Comparison of ENCODE assay signal across 9 mouse cellular contexts in the genomic region with DNA sequence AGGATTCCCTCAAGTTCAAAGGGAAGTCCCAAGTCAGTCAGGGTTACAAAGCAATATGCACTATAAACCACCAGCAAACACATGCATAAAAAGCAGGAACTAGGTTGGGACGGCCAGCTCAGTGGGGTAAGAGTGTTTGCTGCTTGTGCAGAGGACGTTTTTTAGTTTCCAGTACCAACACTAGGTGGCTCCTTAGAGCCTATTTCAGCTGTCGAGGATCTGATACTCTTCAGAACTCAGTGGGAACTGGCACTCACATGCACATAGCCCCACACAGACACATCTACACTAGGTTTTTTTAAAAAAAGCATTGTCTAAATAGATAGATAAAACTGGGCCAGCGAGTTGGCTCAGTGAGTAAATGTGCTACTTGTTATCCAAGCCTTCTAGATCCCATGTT. TPM values are rescaled to one million over a fixed set of nuclear protein-coding genes. Genes with fewer than 3 reads are reported as not detected.
DNase-seq lines count a peak whose midpoint lies in the region; ATAC-seq and TF ChIP-seq lines count a peak whose summit lies in the region.
"Had no signal": no experiment of that assay in that cellular context is flagged by ENCODE, and none has a peak within 500 bp of the region (broad histone marks: within the 10 kb centered on the region; RNA-seq: fewer than 3 reads in every experiment).

No protein-coding gene starts in this region.

- peak; percentile 25 to 62 (median 46); a peak in 5 of 6 replicates for TF ChIP-seq CTCF in MEL (IDR thresholded peaks at IDR 0.05 in 2 of 3, conservative IDR thresholded peaks at IDR 0.05 in 1 of 3; ENCODE audit: control insufficient read depth in 1 of 3, insufficient read depth in 1 of 3, low read depth in 2 of 3, low read length in 3 of 3, poor library complexity in 1 of 3, severe bottlenecking in 1 of 3)

- no peak overlapping the region for H3K27ac ChIP-seq in MEL (ENCODE audit: control insufficient read depth, low read depth, low read length)
- no peak overlapping the region for H3K27ac ChIP-seq in hindbrain, embryonic 14.5 days
- H3K27ac ChIP-seq: limb, embryonic 15.5 days had no signal

- peak; percentile 30 for TF ChIP-seq RAD21 in MEL (IDR thresholded peaks at IDR 0.05; ENCODE audit: low read depth, low read length)

- DNase-seq in adrenal gland, postnatal 10 days, result peak; percentile 34
- no peak for DNase-seq in adrenal gland, postnatal 25 days
- DNase-seq in layer of hippocampus, adult 9-10 months (ENCODE audit: low spot score), result peak; percentile 37
- DNase-seq in layer of hippocampus, adult 8-10 months (ENCODE audit: low spot score in 2 of 2), result no peak
- DNase-seq in MEL (ENCODE audit: low read depth, low spot score), result peak; percentile 83
- peak; percentile 58 for DNase-seq in hindbrain, embryonic 14.5 days (ENCODE audit: low spot score)
- DNase-seq in lung, postnatal 10 days, result peak; percentile 67
- DNase-seq in Muller cell, postnatal 12 days (ENCODE audit: inconsistent ontology term), result no peak

- no peak overlapping the region for H3K4me3 ChIP-seq in MEL (ENCODE audit: control insufficient read depth in 1 of 2, insufficient read depth in 1 of 2, low read depth in 2 of 2, low read length in 2 of 2)
- H3K4me3 ChIP-seq in hindbrain, embryonic 14.5 days (replicated peaks; ENCODE audit: low read length), result no peak overlapping the region
- H3K4me3 ChIP-seq: limb, embryonic 15.5 days had no signal

- peaks cover 43 to 56% of the 10 kb centered on the region in 2 experiments for H3K36me3 ChIP-seq in MEL (ENCODE audit: control insufficient read depth in 1 of 2, insufficient read depth in 2 of 2, low read length in 2 of 2)
- H3K36me3 ChIP-seq in hindbrain, embryonic 14.5 days (replicated peaks; ENCODE audit: control insufficient read depth, insufficient read depth), result peaks cover 52% of the 10 kb centered on the region

- 52% methylated on average over 4 of the region's 4 CpGs for WGBS in hindbrain, embryonic 14.5 days

- peaks cover 8% of the 10 kb centered on the region for H3K79me2 ChIP-seq in MEL (ENCODE audit: control insufficient read depth, insufficient read depth, low read length, poor library complexity)

- TF ChIP-seq EP300 in MEL (IDR thresholded peaks at IDR 0.05; ENCODE audit: low read depth in 1 of 2, low read length in 2 of 2), result no peak

- H3K4me1 ChIP-seq in MEL (ENCODE audit: control insufficient read depth in 1 of 2, insufficient read depth in 2 of 2, low read length in 2 of 2), result peaks cover 30 to 36% of the 10 kb centered on the region in 2 experiments
- H3K4me1 ChIP-seq in hindbrain, embryonic 14.5 days (replicated peaks; ENCODE audit: control insufficient read depth, insufficient read depth, low read length), result no peaks in the 10 kb centered on the region
- H3K4me1 ChIP-seq: limb, embryonic 15.5 days had no signal

- TF ChIP-seq POLR2A in MEL (IDR thresholded peaks at IDR 0.05; ENCODE audit: control insufficient read depth in 1 of 2, insufficient read depth in 1 of 2, low read depth in 1 of 2, low read length in 2 of 2, poor library complexity in 1 of 2), result no peak

- H3K27me3 ChIP-seq in MEL (ENCODE audit: control insufficient read depth in 1 of 2, insufficient read depth in 2 of 2, low read length in 2 of 2), result no peaks in the 10 kb centered on the region
- H3K27me3 ChIP-seq in hindbrain, embryonic 14.5 days (ENCODE audit: control insufficient read depth, insufficient read depth, low read length), result no peaks in the 10 kb centered on the region
- H3K27me3 ChIP-seq: limb, embryonic 15.5 days had no signal

- H3K4me2 ChIP-seq in hindbrain, embryonic 14.5 days (replicated peaks), result no peak overlapping the region
- H3K4me2 ChIP-seq: limb, embryonic 15.5 days had no signal

- peak; percentile 59; the same call in 1 of the 2 replicates for ATAC-seq in hindbrain, embryonic 14.5 days (ENCODE audit: low FRiP score)

- no peak overlapping the region for H3K9ac ChIP-seq in MEL (ENCODE audit: control insufficient read depth, low read depth, low read length, poor library complexity, severe bottlenecking)
- H3K9ac ChIP-seq in hindbrain, embryonic 14.5 days, result no peak overlapping the region
- H3K9ac ChIP-seq: limb, embryonic 15.5 days had no signal

- H3K9me3 ChIP-seq in MEL (replicated peaks; ENCODE audit: insufficient read depth, low read length), result no peaks in the 10 kb centered on the region
- no peaks in the 10 kb centered on the region for H3K9me3 ChIP-seq in hindbrain, embryonic 14.5 days (ENCODE audit: control insufficient read depth, low read length)
- H3K9me3 ChIP-seq: limb, embryonic 15.5 days had no signal

TF ChIP-seq in MEL, 35 proteins besides CTCF, POLR2A, EP300 and RAD21:
- TF ChIP-seq POLR2AphosphoS5 (IDR thresholded peaks at IDR 0.05; ENCODE audit: borderline replicate concordance, low read depth, low read length), result no peak
- no peak for TF ChIP-seq ZMIZ1 (IDR thresholded peaks at IDR 0.05; ENCODE audit: low read depth, low read length)
- peak; percentile 52 for TF ChIP-seq SMC3 (IDR thresholded peaks at IDR 0.05; ENCODE audit: low read depth, low read length)
- no peak for TF ChIP-seq HCFC1 (IDR thresholded peaks at IDR 0.05; ENCODE audit: low read depth, low read length)
- peak; percentile 31; the same call in 1 of the 2 replicates for TF ChIP-seq MXI1 (IDR thresholded peaks at IDR 0.05; ENCODE audit: low read depth, low read length)
- peak; percentile 21; the same call in 1 of the 2 replicates for TF ChIP-seq ZC3H11A (IDR thresholded peaks at IDR 0.05; ENCODE audit: low read depth, low read length)
- TF ChIP-seq USF1 (IDR thresholded peaks at IDR 0.05; ENCODE audit: low read depth, low read length), result no peak
- peak; percentile 21; the same call in 1 of the 2 replicates for TF ChIP-seq ETS1 (IDR thresholded peaks at IDR 0.05; ENCODE audit: low read depth, low read length)
- no peak for TF ChIP-seq KAT2A (conservative IDR thresholded peaks at IDR 0.05; ENCODE audit: low read depth, low read length)

RNA-seq across cellular contexts. Expression of gene Styk1, which starts 13.7 kb away (rescaled TPM):
- total RNA-seq in adrenal gland, postnatal 10 days (2021), result under 1 TPM; 0.36 to 0.67 TPM
- total RNA-seq in adrenal gland, postnatal 25 days (2021), result 0.73 TPM in 1 of 2 replicates, not detected in the other
- under 1 TPM; 0.21 to 0.45 (median 0.36) TPM for total RNA-seq in layer of hippocampus, adult 8-10 months (2022)
- total RNA-seq in MEL (2012; rRNA removed), result 0.12 and 0.20 TPM in 2 replicates
- under 1 TPM in 1 of 2 experiments, not detected in 1; 0.11 TPM for polyA plus RNA-seq in MEL (2012; ENCODE audit: insufficient read depth in 1 of 2, insufficient read length in 2 of 2, low read depth in 1 of 2, low replicate concordance in 2 of 2, missing spikeins in 1 of 2)
- 4.3 and 4.9 TPM in 2 replicates for polyA plus RNA-seq in hindbrain, embryonic 14.5 days (2014; fragmentation: Nextera tagmentation; extraction: Ambion mirVana)

RNA-seq across cellular contexts. Expression of gene Ybx3, which starts 21.2 kb away (rescaled TPM):
- 100 to 1,000 TPM; 245 to 254 TPM for total RNA-seq in adrenal gland, postnatal 10 days (2021)
- 194 and 279 TPM in 2 replicates for total RNA-seq in adrenal gland, postnatal 25 days (2021)
- 10 to 100 TPM; 40.4 to 46.0 (median 43.7) TPM for total RNA-seq in layer of hippocampus, adult 8-10 months (2022)
- total RNA-seq in MEL (2012; rRNA removed), result 575 and 609 TPM in 2 replicates
- 1,000 to 10,000 TPM in 1 of 2 experiments, 100 to 1,000 TPM in 1; 105 to 1,042 TPM for polyA plus RNA-seq in MEL (2012; ENCODE audit: insufficient read depth in 1 of 2, insufficient read length in 2 of 2, low read depth in 1 of 2, low replicate concordance in 2 of 2, missing spikeins in 1 of 2)
- polyA plus RNA-seq in hindbrain, embryonic 14.5 days (2014; fragmentation: Nextera tagmentation; extraction: Ambion mirVana), result 30.6 and 33.4 TPM in 2 replicates

Comparison
In these comparisons a context has a peak if more than half of its experiments do, and no peak if none do; other contexts are left out.
1. DNase-seq: peak in adrenal gland, postnatal 10 days (single experiment), layer of hippocampus, adult 9-10 months (single experiment), MEL (single experiment), hindbrain, embryonic 14.5 days (single experiment) and lung, postnatal 10 days (single experiment); none in adrenal gland, postnatal 25 days (single experiment), layer of hippocampus, adult 8-10 months (0 of 2) and Muller cell, postnatal 12 days (single experiment).